Mouse (Mus musculus) midbrain, postnatal 0 days (tissue): ENCODE results near the gene Mindy1. TPM values are rescaled to one million over a fixed set of nuclear protein-coding genes. Genes with fewer than 3 reads are reported as not detected.

Source experiments
- ATAC-seq: fragments of 200-750 bp; cut with Nextera tagmentation; 2 replicates; pipeline ENCODE4 v1.8.0; 2017; ENCODE audit warnings: moderate number of reproducible peaks, mild to moderate bottlenecking, moderate TSS enrichment, moderate library complexity; ENCODE audit not compliant: low FRiP score
- DNase-seq: peaks from one replicate; pipeline ENCODE4 v3.0.0-alpha.2; 2015; ENCODE audit warnings: low spot score
- H3K27ac ChIP-seq: fragments of 300-500 bp; sonication (generic); 2 replicates; pipeline ENCODE4 v1.5.1; 2014; ENCODE audit warnings: low read depth, mild to moderate bottlenecking, low read length, mixed read lengths
- H3K27me3 ChIP-seq: fragments of 300-500 bp; sonication (generic); 2 replicates; pipeline ENCODE4 v1.6.1; 2014; ENCODE audit warnings: low read length, control low read depth, mixed read lengths; ENCODE audit not compliant: insufficient read depth
- H3K36me3 ChIP-seq: fragments of 300-500 bp; sonication (generic); 2 replicates; pipeline ENCODE4 v1.6.1; 2014; ENCODE audit warnings: low read length, control low read depth, mixed read lengths; ENCODE audit not compliant: insufficient read depth
- H3K4me1 ChIP-seq: fragments of 300-500 bp; sonication (generic); 2 replicates; pipeline ENCODE4 v1.6.1; 2014; ENCODE audit warnings: mild to moderate bottlenecking, control low read depth, antibody characterized with exemption, low read length, mixed read lengths; ENCODE audit not compliant: insufficient read depth
- H3K4me2 ChIP-seq: fragments of 300-500 bp; sonication (generic); 2 replicates; pipeline ENCODE4 v1.6.1; 2014; ENCODE audit warnings: low read depth, mild to moderate bottlenecking, low read length, mixed read lengths; ENCODE audit not compliant: poor library complexity, severe bottlenecking
- H3K4me3 ChIP-seq: fragments of 300-500 bp; sonication (generic); 2 replicates; pipeline ENCODE4 v1.5.1; 2014; ENCODE audit warnings: low read depth, mild to moderate bottlenecking, low read length, moderate library complexity
- H3K9ac ChIP-seq: fragments of 300-500 bp; sonication (generic); replicated peaks from 2 replicates; pipeline ENCODE4 v1.6.1; 2014; ENCODE audit warnings: mild to moderate bottlenecking, low read length, moderate library complexity, mixed read lengths; ENCODE audit not compliant: poor library complexity, severe bottlenecking
- H3K9me3 ChIP-seq: fragments of 300-500 bp; sonication (generic); 2 replicates; pipeline ENCODE4 v1.6.1; 2016; ENCODE audit warnings: low read length, control low read depth
- CTCF ChIP-seq: IDR thresholded peaks from 2 replicates; pipeline ENCODE4 v1.5.1; 2016; ENCODE audit warnings: antibody characterized with exemption, mild to moderate bottlenecking
- WGBS: fragments of 180-500 bp; shearing (Covaris S2); extraction: QIAGEN DNeasy Blood & Tissue Kit; methylation state at CpG from one replicate; pipeline ENCODE4 v1.1.7; 2014; 5-methylcytosine and 5-hydroxymethylcytosine counted together
- polyA plus RNA-seq: library from polyadenylated mRNA; unstranded; fragments of >200 nt; fragmentation: Nextera tagmentation; extraction: Ambion mirVana; gene quantifications from 2 replicates; pipeline ENCODE4 v1.2.1, GENCODE M21; 2015
- total RNA-seq: library from RNA; depleted of rRNA; stranded (reverse); fragments of >200 nt; gene quantifications from 2 replicates; pipeline ENCODE4 v1.2.3, GENCODE M21; 2014

Gene Mindy1
- total and polyA plus RNA-seq, 2 experiments from 2014 or later: 34.8 to 37.1 TPM

- DNase-seq: no peak
- Histone ChIP-seq H3K4me3 (no peak overlapping the region), H3K9me3 (no peaks in the 10 kb centered on the region), H3K9ac (no peak overlapping the region), H3K27me3 (no peaks in the 10 kb centered on the region), H3K27ac (no peak overlapping the region), H3K4me2 (no peak overlapping the region), H3K4me1 (no peaks in the 10 kb centered on the region), H3K36me3 (peaks cover 58% of the 10 kb centered on the region)
- WGBS: 69% methylated on average over 1 of the region's 1 CpGs
- TF ChIP-seq CTCF: no peak
- no peak for ATAC-seq
These were observed 16.4 kb upstream of the Mindy1 start for GRCm38 (mm10) chr3:95264724-95265123.

DNA sequence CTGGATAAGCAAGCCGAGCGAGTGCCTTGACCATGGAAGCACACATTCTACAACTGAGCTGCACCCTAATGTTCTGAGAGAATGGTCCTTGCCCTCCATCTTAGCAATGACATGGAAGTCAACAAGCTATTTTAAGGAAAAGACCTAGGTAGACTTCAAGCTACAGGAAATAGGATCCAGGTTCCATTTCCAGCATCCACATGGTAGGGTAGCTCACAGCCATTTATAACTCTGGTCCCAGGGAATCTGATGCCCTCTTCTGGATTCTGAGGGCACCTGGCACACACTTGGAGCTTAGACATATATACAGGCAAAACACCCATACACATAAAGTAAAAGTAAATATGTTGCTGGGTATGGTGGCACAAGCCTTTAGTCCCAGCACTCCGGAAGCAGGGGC is 15.1 kb upstream of the Mindy1 start:
- Histone ChIP-seq H3K4me2 (no peak overlapping the region), H3K4me3 (no peak overlapping the region), H3K27me3 (no peaks in the 10 kb centered on the region), H3K9ac (no peak overlapping the region), H3K36me3 (peaks cover 55% of the 10 kb centered on the region), H3K9me3 (no peaks in the 10 kb centered on the region), H3K27ac (no peak overlapping the region), H3K4me1 (no peaks in the 10 kb centered on the region)
- 97% methylated on average over 3 of the region's 3 CpGs for WGBS
- ATAC-seq: no peak
- DNase-seq: no peak
- no peak for TF ChIP-seq CTCF

- no peak overlapping the region for H3K27ac ChIP-seq
These were observed 13.3 kb upstream of the Mindy1 start for GRCm38 (mm10) chr3:95267855-95268254.

GRCm38 (mm10) chr3:95269789-95270188 is 11.4 kb upstream of the Mindy1 start:
- Histone ChIP-seq H3K9me3 (no peaks in the 10 kb centered on the region), H3K4me3 (no peak overlapping the region), H3K27ac (no peak overlapping the region), H3K4me1 (no peaks in the 10 kb centered on the region), H3K4me2 (no peak overlapping the region), H3K36me3 (peaks cover 29% of the 10 kb centered on the region), H3K9ac (no peak overlapping the region), H3K27me3 (no peaks in the 10 kb centered on the region)
- 86% methylated on average over 5 of the region's 5 CpGs for WGBS
- ATAC-seq (no peak), DNase-seq (no peak)
- no peak for TF ChIP-seq CTCF

More at GRCm38 (mm10) chr3:95267855-95268254, 13.3 kb upstream of the Mindy1 start:
- H3K9me3 ChIP-seq: no peaks in the 10 kb centered on the region
- H3K9ac ChIP-seq: no peak overlapping the region
- H3K27me3 ChIP-seq: no peaks in the 10 kb centered on the region
- no peaks in the 10 kb centered on the region for H3K4me1 ChIP-seq
- TF ChIP-seq CTCF: no peak
- DNase-seq (no peak), ATAC-seq (no peak)
- H3K4me2 ChIP-seq: no peak overlapping the region
- H3K36me3 ChIP-seq: peaks cover 45% of the 10 kb centered on the region
- no peak overlapping the region for H3K4me3 ChIP-seq

- no peaks in the 10 kb centered on the region for H3K4me1 ChIP-seq
- no peaks in the 10 kb centered on the region for H3K27me3 ChIP-seq
- no peak overlapping the region for H3K9ac ChIP-seq
- H3K36me3 ChIP-seq: peaks cover 25% of the 10 kb centered on the region
- 85% methylated on average over 12 of the region's 12 CpGs for WGBS
- H3K4me2 ChIP-seq: no peak overlapping the region
- H3K9me3 ChIP-seq: no peaks in the 10 kb centered on the region
- no peak overlapping the region for H3K27ac ChIP-seq
- no peak for TF ChIP-seq CTCF
- ATAC-seq: no peak
- no peak for DNase-seq
- no peak overlapping the region for H3K4me3 ChIP-seq
These were observed 10.3 kb upstream of the Mindy1 start for GRCm38 (mm10) chr3:95270766-95271364.

GRCm38 (mm10) chr3:95273471-95273870 is 7.7 kb upstream of the Mindy1 start:
- no peaks in the 10 kb centered on the region for H3K9me3 ChIP-seq
- peaks cover 8% of the 10 kb centered on the region; the same call in 1 of the 2 replicates for H3K36me3 ChIP-seq
- ATAC-seq: no peak
- 85% methylated on average over 5 of the region's 5 CpGs for WGBS
- no peaks in the 10 kb centered on the region for H3K27me3 ChIP-seq
- no peak overlapping the region for H3K4me2 ChIP-seq
- H3K4me3 ChIP-seq: no peak overlapping the region
- no peak overlapping the region for H3K27ac ChIP-seq
- H3K4me1 ChIP-seq: no peaks in the 10 kb centered on the region
- no peak overlapping the region for H3K9ac ChIP-seq
- DNase-seq: no peak
- TF ChIP-seq CTCF: no peak
